Mouse (Mus musculus) G1E-ER4 (cell line): ENCODE measurements around the gene Mrpl10. TPM values are rescaled to one million over a fixed set of nuclear protein-coding genes. Genes with fewer than 3 reads are reported as not detected.

Experiments used
- GATA1 ChIP-seq: IDR thresholded peaks from one replicate; pipeline ENCODE4 v1.8.0; 2012; ENCODE audit warnings: low read length, inconsistent platforms
- polyA plus RNA-seq: library from polyadenylated mRNA; stranded (reverse); fragments of >175 nt; gene quantifications from 2 replicates; pipeline ENCODE4 v1.2.3, GENCODE M21; 2012

Gene Mrpl10
- 58.9 and 112 TPM in 2 replicates for polyA plus RNA-seq

- TF ChIP-seq GATA1: no peak
These were observed at the start of gene Mrpl10, which contains the start of gene Lrrc46 for GRCm38 (mm10) chr11:97041022-97041899. Gene Mrpl10 (plus strand): TSS chr11:97041560. Gene Lrrc46 (minus strand): TSS chr11:97041407.

GRCm38 (mm10) chr11:96992722-96993311 is 48.5 kb upstream of the Mrpl10 start:
- no peak for TF ChIP-seq GATA1

GRCm38 (mm10) chr11:96995031-96995430 is 46.3 kb upstream of the Mrpl10 start:
- no peak for TF ChIP-seq GATA1

- no peak for TF ChIP-seq GATA1
These were observed 45.3 kb upstream of the Mrpl10 start for GRCm38 (mm10) chr11:96995836-96996772.

GRCm38 (mm10) chr11:96996773-96997379 is 44.5 kb upstream of the Mrpl10 start:
- TF ChIP-seq GATA1: no peak

GRCm38 (mm10) chr11:96997380-96997956 is 43.9 kb upstream of the Mrpl10 start:
- no peak for TF ChIP-seq GATA1

GRCm38 (mm10) chr11:97003170-97003569 is 38.2 kb upstream of the Mrpl10 start:
- TF ChIP-seq GATA1: no peak

GRCm38 (mm10) chr11:97007093-97007794 is 34.1 kb upstream of the Mrpl10 start:
- no peak for TF ChIP-seq GATA1

- no peak for TF ChIP-seq GATA1
These were observed 32.1 kb upstream of the Mrpl10 start for GRCm38 (mm10) chr11:97009198-97009790.

- no peak for TF ChIP-seq GATA1
These were observed 28.2 kb upstream of the Mrpl10 start, which contains the start of gene Sp6 for GRCm38 (mm10) chr11:97013121-97013670. Gene Sp6 (plus strand): TSS chr11:97013394.

GRCm38 (mm10) chr11:97017696-97018582 is 23.4 kb upstream of the Mrpl10 start:
- TF ChIP-seq GATA1: no peak

- TF ChIP-seq GATA1: no peak
These were observed 22.6 kb upstream of the Mrpl10 start for GRCm38 (mm10) chr11:97018583-97019344.
